Mouse (Mus musculus) central nervous system, embryonic 14 days (tissue): Measurements from ENCODE around the gene Klhl15. TPM values are rescaled to one million over a fixed set of nuclear protein-coding genes. Genes with fewer than 3 reads are reported as not detected.

Experiments
- polyA plus RNA-seq: library from polyadenylated mRNA; depleted of rRNA; stranded (reverse); fragments of >200 nt; gene quantifications from 2 replicates; pipeline ENCODE4 v1.2.3, GENCODE M21; 2012; rRNA removed

Klhl15 gene
- polyA plus RNA-seq = 5.6 and 5.9 TPM in 2 replicates

GRCm38 (mm10) chrX:94234532-94235189 is at the start of gene Klhl15:
Gene Klhl15 (plus strand): TSS chrX:94234599.

GRCm38 (mm10) chrX:94212597-94213321 is 21.6 kb upstream of the Klhl15 start, which contains the start of gene Eif2s3x:
Gene Eif2s3x (minus strand): TSS chrX:94212862.

Other genes with a start within 250 kb of the Klhl15 start
- 12.6 and 12.8 TPM in 2 replicates for gene Zfx, start 110.9 kb upstream of the Klhl15 start, polyA plus RNA-seq
- 96.9 and 113 TPM in 2 replicates for gene Eif2s3x, start 21.7 kb upstream of the Klhl15 start, polyA plus RNA-seq
- gene Fam90a1b, start 132.2 kb downstream of the Klhl15 start, polyA plus RNA-seq = 0.13 and 0.18 TPM in 2 replicates
- 31.6 and 35.5 TPM in 2 replicates for gene Apoo, start 132.5 kb downstream of the Klhl15 start, polyA plus RNA-seq